ENCODE assay signal across 22 mouse cellular contexts in genomic region chr2:132957786-132958185, GRCm38 (mm10). TPM values are rescaled to one million over a fixed set of nuclear protein-coding genes. Genes with fewer than 3 reads are reported as not detected.
A peak's percentile ranks its signal among the peaks of the same experiment; 100 is the strongest.
DNase-seq lines count a peak whose midpoint lies in the region; ATAC-seq lines count a peak whose summit lies in the region.
"Had no signal": no experiment of that assay in that cellular context is flagged by ENCODE, and none has a peak within 500 bp of the region (broad histone marks: within the 10 kb centered on the region; RNA-seq: fewer than 3 reads in every experiment).

No protein-coding gene starts in this region.

- H3K4me2 ChIP-seq in kidney, embryonic 16.5 days (replicated peaks; ENCODE audit: low read depth, low read length): no peak overlapping the region
- H3K4me2 ChIP-seq: embryonic facial prominence, embryonic 15.5 days; heart, embryonic 13.5 days had no signal

- no peaks in the 10 kb centered on the region for H3K9me3 ChIP-seq in kidney, embryonic 16.5 days (ENCODE audit: low read length)
- H3K9me3 ChIP-seq: embryonic facial prominence, embryonic 15.5 days; forebrain, embryonic 10.5 days; heart, embryonic 13.5 days had no signal

- DNase-seq in kidney, adult 11 months: peak; percentile 51
- no peak for DNase-seq in kidney, postnatal 4 days
- peak; percentile 60 for DNase-seq in kidney, adult 9 months
- DNase-seq in kidney, postnatal 25 days: peak; percentile 52 to 65
- DNase-seq in layer of hippocampus, postnatal 36 days: no peak
- DNase-seq in right cerebral cortex, postnatal 36 days (ENCODE audit: low spot score in 2 of 2): no peak
- DNase-seq: adrenal gland, adult 2 months; adrenal gland, postnatal 25 days; cerebellum, adult 2 months; embryo, embryonic 11 days; gastrocnemius, postnatal 36 days; heart, adult 11 months; heart, postnatal 36 days had no signal

- no peak overlapping the region for H3K27ac ChIP-seq in kidney, embryonic 16.5 days (ENCODE audit: low read length)
- H3K27ac ChIP-seq: embryonic facial prominence, embryonic 15.5 days; forebrain, embryonic 10.5 days; heart, embryonic 13.5 days had no signal

- no peaks in the 10 kb centered on the region for H3K27me3 ChIP-seq in kidney, embryonic 16.5 days (ENCODE audit: insufficient read depth, low read length)
- H3K27me3 ChIP-seq: embryonic facial prominence, embryonic 15.5 days had no signal

- ATAC-seq in kidney, embryonic 16.5 days (ENCODE audit: low FRiP score, low TSS enrichment): no peak
- ATAC-seq: forebrain, embryonic 14.5 days had no signal

- H3K4me1 ChIP-seq in kidney, embryonic 16.5 days (ENCODE audit: insufficient read depth, low read length): no peaks in the 10 kb centered on the region
- H3K4me1 ChIP-seq: embryonic facial prominence, embryonic 15.5 days; forebrain, embryonic 10.5 days; heart, embryonic 13.5 days had no signal

- no peak overlapping the region for H3K4me3 ChIP-seq in kidney, embryonic 16.5 days (ENCODE audit: low read length)
- H3K4me3 ChIP-seq: embryonic facial prominence, embryonic 15.5 days; erythroblast, embryonic 14.5 days; forebrain, embryonic 10.5 days; heart, embryonic 13.5 days had no signal

- no peaks in the 10 kb centered on the region for H3K36me3 ChIP-seq in kidney, embryonic 16.5 days (ENCODE audit: insufficient read depth, low read length)
- H3K36me3 ChIP-seq: embryonic facial prominence, embryonic 15.5 days; forebrain, embryonic 10.5 days; heart, embryonic 13.5 days had no signal

- H3K9ac ChIP-seq in kidney, embryonic 16.5 days (replicated peaks; ENCODE audit: low read length): no peak overlapping the region
- H3K9ac ChIP-seq: embryonic facial prominence, embryonic 15.5 days; heart, embryonic 13.5 days had no signal

- WGBS in kidney, embryonic 16.5 days: 68% methylated on average over 1 of the region's 1 CpGs

RNA-seq across cellular contexts. Expression of gene Fermt1, which starts 12.1 kb away (rescaled TPM):
- 13.7 and 15.8 TPM in 2 replicates for polyA plus RNA-seq in kidney, embryonic 16.5 days (2015; fragmentation: Nextera tagmentation; extraction: Ambion mirVana)
- total RNA-seq in layer of hippocampus, postnatal 36 days (2021): under 1 TPM; 0.27 to 0.48 TPM
- total RNA-seq: adrenal gland, adult 2 months; adrenal gland, postnatal 25 days; CH12.LX; common myeloid progenitor, adult 5-6 weeks; gastrocnemius, postnatal 36 days; heart, postnatal 36 days had no signal
- polyA plus RNA-seq: adrenal gland, adult 2 months; cerebellum, adult 2 months; forebrain, embryonic 14.5 days; heart, postnatal 0 days had no signal

Comparison
In these comparisons a context has a peak if more than half of its experiments do, and no peak if none do; other contexts are left out.
1. DNase-seq: peak in kidney, adult 11 months (single experiment), kidney, adult 9 months (single experiment) and kidney, postnatal 25 days (2 of 2); none in kidney, postnatal 4 days (0 of 2), layer of hippocampus, postnatal 36 days (0 of 2) and right cerebral cortex, postnatal 36 days (0 of 2).